Comparison of ENCODE assay signal across 9 mouse cellular contexts in the genomic region with DNA sequence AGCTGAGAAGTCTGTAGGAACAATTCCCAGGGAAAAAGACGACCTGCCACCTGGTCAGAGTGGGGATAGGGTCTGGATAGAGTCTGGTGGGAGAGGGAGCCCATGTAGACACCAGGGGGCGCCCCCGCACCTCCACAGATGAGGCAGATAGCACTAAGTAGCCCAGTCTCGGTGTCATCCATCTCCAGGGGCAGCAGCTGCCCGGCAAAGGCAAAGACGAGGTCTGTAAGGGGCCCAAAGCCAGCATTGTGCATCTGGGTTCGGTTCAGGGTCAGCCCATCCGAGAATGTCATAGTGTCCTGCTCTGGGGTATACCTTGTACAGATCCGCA. TPM values are rescaled to one million over a fixed set of nuclear protein-coding genes. Genes with fewer than 3 reads are reported as not detected.
A peak's percentile ranks its signal among the peaks of the same experiment; 100 is the strongest.
DNase-seq lines count a peak whose midpoint lies in the region; ATAC-seq lines count a peak whose summit lies in the region.
"Had no signal": no experiment of that assay in that cellular context is flagged by ENCODE, and none has a peak within 500 bp of the region (broad histone marks: within the 10 kb centered on the region; RNA-seq: fewer than 3 reads in every experiment).

No protein-coding gene starts in this region.

- no peak overlapping the region for H3K4me3 ChIP-seq in kidney, embryonic 16.5 days (ENCODE audit: low read length)
- H3K4me3 ChIP-seq in liver, embryonic 16.5 days (ENCODE audit: low read depth, low read length): no peak overlapping the region
- no peak overlapping the region for H3K4me3 ChIP-seq in neural tube, embryonic 11.5 days (ENCODE audit: low read depth, low read length)
- H3K4me3 ChIP-seq: heart, embryonic 13.5 days had no signal

- no peak overlapping the region for H3K27ac ChIP-seq in kidney, embryonic 16.5 days (ENCODE audit: low read length)
- H3K27ac ChIP-seq in liver, embryonic 16.5 days (ENCODE audit: low read length): no peak overlapping the region
- no peak overlapping the region for H3K27ac ChIP-seq in neural tube, embryonic 11.5 days (ENCODE audit: low read depth, low read length)
- H3K27ac ChIP-seq: heart, embryonic 13.5 days had no signal

- peak; percentile 75 for DNase-seq in CD4-positive helper T cell, adult 2 months (ENCODE audit: low read depth, low spot score)
- DNase-seq in adrenal gland, adult 2 months: peak; percentile 82
- DNase-seq in embryo, embryonic 10.5 days (ENCODE audit: low spot score): peak; percentile 90
- peak; percentile 88 for DNase-seq in neural tube, embryonic 11.5 days (ENCODE audit: low spot score)
- DNase-seq in testis, postnatal 14 days (ENCODE audit: low spot score): peak; percentile 60

- WGBS in kidney, embryonic 16.5 days: 11% methylated on average over 9 of the region's 9 CpGs
- 11% methylated on average over 9 of the region's 9 CpGs for WGBS in liver, embryonic 16.5 days (ENCODE audit: insufficient replicate concordance)
- 14% methylated on average over 9 of the region's 9 CpGs for WGBS in neural tube, embryonic 11.5 days

- no peak overlapping the region for H3K4me2 ChIP-seq in kidney, embryonic 16.5 days (replicated peaks; ENCODE audit: low read depth, low read length)
- no peak overlapping the region for H3K4me2 ChIP-seq in liver, embryonic 16.5 days (ENCODE audit: low read depth, low read length)
- no peak overlapping the region for H3K4me2 ChIP-seq in neural tube, embryonic 11.5 days (ENCODE audit: low read depth)
- H3K4me2 ChIP-seq: heart, embryonic 13.5 days had no signal

- H3K9me3 ChIP-seq in kidney, embryonic 16.5 days (ENCODE audit: low read length): no peaks in the 10 kb centered on the region
- H3K9me3 ChIP-seq in liver, embryonic 16.5 days (replicated peaks; ENCODE audit: control insufficient read depth, low read length): no peaks in the 10 kb centered on the region
- no peaks in the 10 kb centered on the region for H3K9me3 ChIP-seq in neural tube, embryonic 11.5 days (ENCODE audit: control insufficient read depth, low read length)
- H3K9me3 ChIP-seq: heart, embryonic 13.5 days had no signal

- peaks cover 12% of the 10 kb centered on the region for H3K36me3 ChIP-seq in kidney, embryonic 16.5 days (ENCODE audit: insufficient read depth, low read length)
- no peaks in the 10 kb centered on the region for H3K36me3 ChIP-seq in liver, embryonic 16.5 days (ENCODE audit: control insufficient read depth, insufficient read depth)
- no peaks in the 10 kb centered on the region for H3K36me3 ChIP-seq in neural tube, embryonic 11.5 days (ENCODE audit: control insufficient read depth, insufficient read depth, low read length)

- no peaks in the 10 kb centered on the region for H3K27me3 ChIP-seq in kidney, embryonic 16.5 days (ENCODE audit: insufficient read depth, low read length)
- H3K27me3 ChIP-seq in liver, embryonic 16.5 days (ENCODE audit: control insufficient read depth, insufficient read depth, low read depth, low read length): peaks cover 9% of the 10 kb centered on the region
- H3K27me3 ChIP-seq in neural tube, embryonic 11.5 days (ENCODE audit: control insufficient read depth, insufficient read depth, low read length): 0 out of 2 replicates have a peak, but pooled peaks cover 6% of the 10 kb centered on the region

- H3K4me1 ChIP-seq in kidney, embryonic 16.5 days (ENCODE audit: insufficient read depth, low read length): peaks cover 43% of the 10 kb centered on the region
- H3K4me1 ChIP-seq in liver, embryonic 16.5 days (ENCODE audit: control insufficient read depth, low read depth, low read length): peaks cover 19% of the 10 kb centered on the region
- peaks cover 14% of the 10 kb centered on the region for H3K4me1 ChIP-seq in neural tube, embryonic 11.5 days (ENCODE audit: control insufficient read depth, insufficient read depth, low read length)

- peak; percentile 36 for ATAC-seq in granulocyte monocyte progenitor cell, adult 5-6 weeks (replicated peaks; ENCODE audit: poor library complexity, severe bottlenecking)
- ATAC-seq in kidney, embryonic 16.5 days (ENCODE audit: low FRiP score, low TSS enrichment): peak; percentile 65; the same call in 1 of the 2 replicates
- 0 out of 2 replicates have a peak, but pooled peaks have one; percentile 20 for ATAC-seq in liver, embryonic 16.5 days (ENCODE audit: low read depth)
- ATAC-seq in neural tube, embryonic 11.5 days (ENCODE audit: insufficient read depth, low FRiP score, low TSS enrichment): peak; percentile 76

- no peak overlapping the region for H3K9ac ChIP-seq in kidney, embryonic 16.5 days (replicated peaks; ENCODE audit: low read length)
- H3K9ac ChIP-seq in liver, embryonic 16.5 days (ENCODE audit: low read depth, low read length): no peak overlapping the region
- H3K9ac ChIP-seq in neural tube, embryonic 11.5 days (ENCODE audit: low read length): no peak overlapping the region
- H3K9ac ChIP-seq: heart, embryonic 13.5 days had no signal

RNA-seq across cellular contexts. Expression of gene Itgb7, which starts 7.5 kb away (rescaled TPM):
- total RNA-seq in adrenal gland, adult 2 months (2021): 1 to 10 TPM; 2.0 to 4.7 TPM
- polyA plus RNA-seq in adrenal gland, adult 2 months (2012; rRNA removed): 2.3 and 2.4 TPM in 2 replicates
- 7.4 and 42.7 TPM in 2 replicates for total RNA-seq in granulocyte monocyte progenitor cell, adult 5-6 weeks (2014; fragmentation: Nextera tagmentation)
- total RNA-seq in granulocyte monocyte progenitor cell, adult 5-6 weeks (2017): 15.2 and 31.6 TPM in 2 replicates
- polyA plus RNA-seq in kidney, embryonic 16.5 days (2015; fragmentation: Nextera tagmentation; extraction: Ambion mirVana): 1.4 and 1.9 TPM in 2 replicates
- polyA plus RNA-seq in liver, embryonic 16.5 days (2015; fragmentation: Nextera tagmentation; extraction: Ambion mirVana): 5.5 and 5.6 TPM in 2 replicates
- 0.95 and 1.3 TPM in 2 replicates for polyA plus RNA-seq in neural tube, embryonic 11.5 days (2014; fragmentation: Nextera tagmentation; extraction: Ambion mirVana)

RNA-seq across cellular contexts. Expression of gene Rarg, which starts 18.1 kb away (rescaled TPM):
- 10 to 100 TPM; 21.0 to 35.8 TPM for total RNA-seq in adrenal gland, adult 2 months (2021)
- polyA plus RNA-seq in adrenal gland, adult 2 months (2012; rRNA removed): 29.9 and 32.4 TPM in 2 replicates
- 7.5 and 11.5 TPM in 2 replicates for total RNA-seq in granulocyte monocyte progenitor cell, adult 5-6 weeks (2014; fragmentation: Nextera tagmentation)
- 2.0 and 3.4 TPM in 2 replicates for total RNA-seq in granulocyte monocyte progenitor cell, adult 5-6 weeks (2017)
- polyA plus RNA-seq in kidney, embryonic 16.5 days (2015; fragmentation: Nextera tagmentation; extraction: Ambion mirVana): 31.9 and 35.4 TPM in 2 replicates
- polyA plus RNA-seq in liver, embryonic 16.5 days (2015; fragmentation: Nextera tagmentation; extraction: Ambion mirVana): 2.4 and 2.5 TPM in 2 replicates
- polyA plus RNA-seq in neural tube, embryonic 11.5 days (2014; fragmentation: Nextera tagmentation; extraction: Ambion mirVana): 24.0 and 26.4 TPM in 2 replicates

RNA-seq across cellular contexts. Expression of gene Gm9918, which starts 31.1 kb away (rescaled TPM):
- total RNA-seq in adrenal gland, adult 2 months (2021): not detected
- polyA plus RNA-seq in adrenal gland, adult 2 months (2012; rRNA removed): 0.47 and 0.87 TPM in 2 replicates
- total RNA-seq in granulocyte monocyte progenitor cell, adult 5-6 weeks (2014; fragmentation: Nextera tagmentation): not detected in 2 replicates
- total RNA-seq in granulocyte monocyte progenitor cell, adult 5-6 weeks (2017): not detected in 2 replicates
- 0.36 and 0.89 TPM in 2 replicates for polyA plus RNA-seq in kidney, embryonic 16.5 days (2015; fragmentation: Nextera tagmentation; extraction: Ambion mirVana)
- not detected in 2 replicates for polyA plus RNA-seq in liver, embryonic 16.5 days (2015; fragmentation: Nextera tagmentation; extraction: Ambion mirVana)
- polyA plus RNA-seq in neural tube, embryonic 11.5 days (2014; fragmentation: Nextera tagmentation; extraction: Ambion mirVana): 0.20 and 0.39 TPM in 2 replicates
- polyA plus RNA-seq: heart, embryonic 13.5 days had no signal

RNA-seq across cellular contexts. Expression of gene Csad, which starts 34.7 kb away (rescaled TPM):
- 100 to 1,000 TPM in 1 of 2 experiments, 10 to 100 TPM in 1; 71.2 to 106 TPM for total RNA-seq in adrenal gland, adult 2 months (2021)
- polyA plus RNA-seq in adrenal gland, adult 2 months (2012; rRNA removed): 128 and 216 TPM in 2 replicates
- total RNA-seq in granulocyte monocyte progenitor cell, adult 5-6 weeks (2014; fragmentation: Nextera tagmentation): 17.0 and 18.1 TPM in 2 replicates
- 7.5 and 23.4 TPM in 2 replicates for total RNA-seq in granulocyte monocyte progenitor cell, adult 5-6 weeks (2017)
- 131 and 153 TPM in 2 replicates for polyA plus RNA-seq in kidney, embryonic 16.5 days (2015; fragmentation: Nextera tagmentation; extraction: Ambion mirVana)
- 53.0 and 60.2 TPM in 2 replicates for polyA plus RNA-seq in liver, embryonic 16.5 days (2015; fragmentation: Nextera tagmentation; extraction: Ambion mirVana)
- 32.8 TPM in 2 replicates for polyA plus RNA-seq in neural tube, embryonic 11.5 days (2014; fragmentation: Nextera tagmentation; extraction: Ambion mirVana)

RNA-seq across cellular contexts. Expression of gene Zfp740, which starts 36.2 kb away (rescaled TPM):
- total RNA-seq in adrenal gland, adult 2 months (2021): 10 to 100 TPM; 48.6 to 60.7 TPM
- 13.9 and 14.4 TPM in 2 replicates for polyA plus RNA-seq in adrenal gland, adult 2 months (2012; rRNA removed)
- 48.7 and 68.9 TPM in 2 replicates for total RNA-seq in granulocyte monocyte progenitor cell, adult 5-6 weeks (2014; fragmentation: Nextera tagmentation)
- 23.8 and 27.8 TPM in 2 replicates for total RNA-seq in granulocyte monocyte progenitor cell, adult 5-6 weeks (2017)
- polyA plus RNA-seq in kidney, embryonic 16.5 days (2015; fragmentation: Nextera tagmentation; extraction: Ambion mirVana): 82.1 and 88.7 TPM in 2 replicates
- 16.3 and 17.1 TPM in 2 replicates for polyA plus RNA-seq in liver, embryonic 16.5 days (2015; fragmentation: Nextera tagmentation; extraction: Ambion mirVana)
- polyA plus RNA-seq in neural tube, embryonic 11.5 days (2014; fragmentation: Nextera tagmentation; extraction: Ambion mirVana): 65.4 and 66.9 TPM in 2 replicates

Comparison
In these comparisons a context has a peak if more than half of its experiments do, and no peak if none do; other contexts are left out.
1. ATAC-seq: peak in every context shown above with its lines; median percentile 76 in neural tube, embryonic 11.5 days; 65 in kidney, embryonic 16.5 days; 36 in granulocyte monocyte progenitor cell, adult 5-6 weeks; 20 in liver, embryonic 16.5 days.